Mouse (Mus musculus): ENCODE data around the gene Katnb1. TPM values are rescaled to one million over a fixed set of nuclear protein-coding genes. Genes with fewer than 3 reads are reported as not detected.

Katnb1 gene
- total RNA-seq, 2 experiments from 2014 or later: 37.6 to 46.2 TPM

- TF ChIP-seq CTCF (IDR thresholded peaks at IDR 0.05): no peak
- no peak for DNase-seq (ENCODE audit: extremely low spot score in 1 of 2, low spot score in 2 of 2)
- Histone ChIP-seq H3K27ac (no peak overlapping the region), H3K4me3 (no peak overlapping the region)
- intact Hi-C loops (cut with DNase I): loop anchor here (2.0 kb wide), 1 partner anchor 69 kb away; the partner anchor contains the start of gene Kifc3
Observed at GRCm38 (mm10) chr8:95134186-95134585, 53.2 kb downstream of the Katnb1 start.

GRCm38 (mm10) chr8:95135242-95135641 lies 54.3 kb downstream of the Katnb1 start:
- TF ChIP-seq CTCF (IDR thresholded peaks at IDR 0.05): peak; percentile 43
- intact Hi-C loops (cut with DNase I): loop anchor here (2.0 kb wide), 1 partner anchor 68 kb away; the partner anchor contains the start of gene Kifc3
- no peak for DNase-seq (ENCODE audit: extremely low spot score in 1 of 2, low spot score in 2 of 2)
- H3K27ac ChIP-seq: no peak overlapping the region
- H3K4me3 ChIP-seq: no peak overlapping the region

- intact Hi-C loops (cut with DNase I): no loop called here
Observed at GRCm38 (mm10) chr8:95136218-95136617, 55.2 kb downstream of the Katnb1 start.

GRCm38 (mm10) chr8:95137201-95137600 lies 56.2 kb downstream of the Katnb1 start:
- no peak for TF ChIP-seq CTCF (IDR thresholded peaks at IDR 0.05)
- Histone ChIP-seq H3K4me3 (no peak overlapping the region), H3K27ac (no peak overlapping the region)
- intact Hi-C loops (cut with DNase I): no loop called here
- no peak for DNase-seq (ENCODE audit: extremely low spot score in 1 of 2, low spot score in 2 of 2)

More at GRCm38 (mm10) chr8:95136218-95136617, 55.2 kb downstream of the Katnb1 start:
- H3K4me3 ChIP-seq: no peak overlapping the region
- no peak overlapping the region for H3K27ac ChIP-seq
- TF ChIP-seq CTCF (IDR thresholded peaks at IDR 0.05): no peak
- DNase-seq (ENCODE audit: extremely low spot score in 1 of 2, low spot score in 2 of 2): no peak

GRCm38 (mm10) chr8:95137641-95138098 lies 56.7 kb downstream of the Katnb1 start:
- intact Hi-C loops (cut with DNase I): no loop called here
- H3K4me3 ChIP-seq: no peak overlapping the region
- DNase-seq (ENCODE audit: extremely low spot score in 1 of 2, low spot score in 2 of 2): no peak
- no peak overlapping the region for H3K27ac ChIP-seq
- no peak for TF ChIP-seq CTCF (IDR thresholded peaks at IDR 0.05)

- intact Hi-C loops (cut with DNase I): no loop called here
- Histone ChIP-seq H3K4me3 (no peak overlapping the region), H3K27ac (no peak overlapping the region)
- no peak for DNase-seq (ENCODE audit: extremely low spot score in 1 of 2, low spot score in 2 of 2)
- TF ChIP-seq CTCF (IDR thresholded peaks at IDR 0.05): no peak
Observed at GRCm38 (mm10) chr8:95138341-95139050, 57.5 kb downstream of the Katnb1 start.

GRCm38 (mm10) chr8:95139051-95139365 lies 58.0 kb downstream of the Katnb1 start:
- no peak for TF ChIP-seq CTCF (IDR thresholded peaks at IDR 0.05)
- no peak for DNase-seq (ENCODE audit: extremely low spot score in 1 of 2, low spot score in 2 of 2)
- intact Hi-C loops (cut with DNase I): no loop called here
- Histone ChIP-seq H3K27ac (no peak overlapping the region), H3K4me3 (no peak overlapping the region)

GRCm38 (mm10) chr8:95140555-95140954 lies 59.6 kb downstream of the Katnb1 start:
- DNase-seq (ENCODE audit: extremely low spot score in 1 of 2, low spot score in 2 of 2): no peak
- intact Hi-C loops (cut with DNase I): no loop called here
- H3K27ac ChIP-seq: peak overlapping the region; percentile 28
- H3K4me3 ChIP-seq: peak overlapping the region; percentile 24; the same call in 1 of the 2 replicates
- TF ChIP-seq CTCF (IDR thresholded peaks at IDR 0.05): no peak

GRCm38 (mm10) chr8:95141026-95141425 lies 60.0 kb downstream of the Katnb1 start:
- H3K27ac ChIP-seq: peak overlapping the region; percentile 8; the same call in 1 of the 2 replicates
- intact Hi-C loops (cut with DNase I): no loop called here
- no peak for DNase-seq (ENCODE audit: extremely low spot score in 1 of 2, low spot score in 2 of 2)
- peak overlapping the region; percentile 24; the same call in 1 of the 2 replicates for H3K4me3 ChIP-seq
- TF ChIP-seq CTCF (IDR thresholded peaks at IDR 0.05): no peak

- intact Hi-C loops (cut with DNase I): no loop called here
- no peak for DNase-seq (ENCODE audit: extremely low spot score in 1 of 2, low spot score in 2 of 2)
Observed at GRCm38 (mm10) chr8:95141469-95142074, 60.6 kb downstream of the Katnb1 start.

GRCm38 (mm10) chr8:95142075-95142831 lies 61.3 kb downstream of the Katnb1 start:
- no peak for TF ChIP-seq CTCF (IDR thresholded peaks at IDR 0.05)
- H3K27ac ChIP-seq: peak overlapping the region; percentile 94
- peak; percentile 89 to 91 for DNase-seq (ENCODE audit: extremely low spot score in 1 of 2, low spot score in 2 of 2)
- intact Hi-C loops (cut with DNase I): no loop called here
- H3K4me3 ChIP-seq: peak overlapping the region; percentile 77

More at GRCm38 (mm10) chr8:95141469-95142074, 60.6 kb downstream of the Katnb1 start:
- no peak for TF ChIP-seq CTCF (IDR thresholded peaks at IDR 0.05)
- Histone ChIP-seq H3K27ac (peak overlapping the region; percentile 94), H3K4me3 (peak overlapping the region; percentile 77)
